Mouse (Mus musculus) left cerebral cortex, postnatal 4 days (tissue): ENCODE measurements around the gene Nsmce4a. TPM values are rescaled to one million over a fixed set of nuclear protein-coding genes. Genes with fewer than 3 reads are reported as not detected.
"Not testable (repeated sequence)": the region's sequence is repeated elsewhere in the genome, so short reads cannot be mapped to it uniquely, and the experiment has no call there.

Source experiments
- DNase-seq: peaks from one replicate; pipeline ENCODE4 v3.0.0-alpha.2; 2022
- intact Hi-C: fragments of 180-260 bp; cut with DNase I; formaldehyde crosslinking; loops from one replicate; pipeline ENCODE4 v1.15.1; 2025
- total RNA-seq, 2 experiments: library from RNA; stranded (reverse); gene quantifications; 2 replicates each; pipeline ENCODE4 v1.2.3; 2021

Gene Nsmce4a
- total RNA-seq, 2 experiments from 2014 or later, result 36.1 to 38.3 TPM

DNA sequence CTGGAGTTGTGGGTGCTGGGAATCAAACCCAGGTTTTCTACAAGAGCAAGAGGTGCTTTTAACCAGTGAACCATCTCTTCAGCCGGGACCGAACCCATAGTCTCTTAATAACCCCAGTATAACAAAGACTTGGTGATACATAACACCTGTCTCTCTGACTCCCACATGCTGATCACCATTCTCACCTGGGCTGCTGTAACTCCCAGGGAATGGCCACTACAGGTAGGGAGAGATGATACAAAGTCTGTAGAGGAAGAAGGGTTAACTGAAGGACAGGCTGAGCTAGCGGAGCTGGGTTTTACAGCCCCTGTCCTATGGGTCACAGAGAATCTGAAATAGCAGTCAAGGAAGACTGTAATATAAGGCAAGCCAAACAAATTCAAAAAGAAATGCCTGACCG lies 29.7 kb downstream of the Nsmce4a start:
- intact Hi-C loops, result no loop called here
- DNase-seq, result no peak

DNA sequence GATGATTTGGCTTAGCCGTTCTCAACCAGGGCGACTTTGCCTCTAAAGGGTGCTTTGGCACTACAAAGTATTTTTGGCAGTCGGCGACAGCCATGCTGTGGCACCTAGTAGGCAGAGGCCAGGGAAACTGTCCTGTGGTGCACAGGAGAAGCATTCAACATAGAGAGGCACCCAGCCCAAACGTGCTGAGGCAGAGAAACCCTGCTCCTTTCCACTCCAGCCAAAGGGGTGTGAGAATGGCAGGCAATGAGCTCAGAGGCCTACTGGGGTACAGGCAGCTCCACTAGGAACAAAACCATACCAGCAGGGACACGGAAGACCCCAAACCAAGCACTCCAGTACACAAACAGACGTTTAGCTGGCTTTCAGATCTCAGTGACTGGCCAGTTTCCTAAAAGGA lies 32.7 kb downstream of the Nsmce4a start:
- intact Hi-C loops, result no loop called here
- DNase-seq, result no peak

DNA sequence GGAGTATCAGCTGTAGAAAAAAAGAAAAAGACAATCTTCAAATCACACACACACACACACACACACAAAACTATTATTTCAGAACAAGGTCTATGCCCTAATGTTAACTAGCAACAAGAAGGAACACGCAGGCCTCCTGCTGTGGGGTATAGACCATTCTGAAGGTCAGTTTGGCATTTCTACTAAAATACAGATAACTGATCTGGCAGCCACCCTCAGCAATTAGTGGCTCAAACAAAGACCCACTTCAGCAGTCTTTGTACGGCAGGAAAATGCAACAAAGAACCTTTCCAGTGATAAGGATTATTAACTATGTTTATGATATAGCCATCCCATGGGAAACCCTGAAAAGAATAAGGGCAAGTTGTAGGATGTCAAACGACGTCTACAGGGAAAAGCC lies 35.9 kb downstream of the Nsmce4a start:
- intact Hi-C loops, result loop anchor here (10.0 kb wide), 1 partner anchor 228 kb away; no protein-coding TSS in a partner anchor
- DNase-seq, result no peak

GRCm38 (mm10) chr7:130535174-130535573 lies 37.7 kb downstream of the Nsmce4a start:
- no peak for DNase-seq
- intact Hi-C loops, result loop anchor here (10.0 kb wide), 1 partner anchor 230 kb away; no protein-coding TSS in a partner anchor

GRCm38 (mm10) chr7:130533316-130534260 lies 39.3 kb downstream of the Nsmce4a start:
- intact Hi-C loops, result loop anchor here (10.0 kb wide), 1 partner anchor 231 kb away; no protein-coding TSS in a partner anchor
- peak; percentile 90 for DNase-seq

- DNase-seq, result not testable (repeated sequence)
- intact Hi-C loops, result loop anchor here (10.0 kb wide), 1 partner anchor 234 kb away; no protein-coding TSS in a partner anchor
Observed at GRCm38 (mm10) chr7:130531138-130531537, 41.8 kb downstream of the Nsmce4a start.

- intact Hi-C loops, result no loop called here
Observed at GRCm38 (mm10) chr7:130527306-130527705, 45.6 kb downstream of the Nsmce4a start.

DNA sequence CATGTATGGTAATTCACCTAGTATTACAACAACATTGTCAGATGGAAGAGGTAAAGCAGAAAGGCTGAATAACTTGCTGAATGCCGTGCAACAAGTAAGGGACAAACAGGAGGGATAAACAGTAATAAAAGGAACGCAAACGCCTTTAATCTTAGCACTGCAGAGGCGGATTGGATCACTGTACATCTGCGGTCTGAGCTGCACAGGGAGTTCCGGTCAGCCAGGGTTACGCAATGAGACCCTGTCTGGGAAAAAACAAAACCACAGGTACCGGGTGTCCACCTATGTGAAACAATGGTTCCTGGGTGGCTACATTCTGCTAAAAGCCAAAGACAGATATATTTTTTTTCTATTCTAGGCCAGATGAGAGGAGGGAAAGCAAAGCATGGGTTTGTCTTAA lies 49.5 kb downstream of the Nsmce4a start:
- intact Hi-C loops, result no loop called here
- no peak for DNase-seq

More at GRCm38 (mm10) chr7:130527306-130527705, 45.6 kb downstream of the Nsmce4a start:
- no peak for DNase-seq

GRCm38 (mm10) chr7:130520812-130521422 lies 52.0 kb downstream of the Nsmce4a start:
- intact Hi-C loops, result no loop called here
- no peak for DNase-seq

- no peak for DNase-seq
- intact Hi-C loops, result no loop called here
Observed at GRCm38 (mm10) chr7:130520049-130520425, 52.9 kb downstream of the Nsmce4a start, which contains the start of gene Ate1. Ate1 (minus strand) TSS chr7:130520369.

DNA sequence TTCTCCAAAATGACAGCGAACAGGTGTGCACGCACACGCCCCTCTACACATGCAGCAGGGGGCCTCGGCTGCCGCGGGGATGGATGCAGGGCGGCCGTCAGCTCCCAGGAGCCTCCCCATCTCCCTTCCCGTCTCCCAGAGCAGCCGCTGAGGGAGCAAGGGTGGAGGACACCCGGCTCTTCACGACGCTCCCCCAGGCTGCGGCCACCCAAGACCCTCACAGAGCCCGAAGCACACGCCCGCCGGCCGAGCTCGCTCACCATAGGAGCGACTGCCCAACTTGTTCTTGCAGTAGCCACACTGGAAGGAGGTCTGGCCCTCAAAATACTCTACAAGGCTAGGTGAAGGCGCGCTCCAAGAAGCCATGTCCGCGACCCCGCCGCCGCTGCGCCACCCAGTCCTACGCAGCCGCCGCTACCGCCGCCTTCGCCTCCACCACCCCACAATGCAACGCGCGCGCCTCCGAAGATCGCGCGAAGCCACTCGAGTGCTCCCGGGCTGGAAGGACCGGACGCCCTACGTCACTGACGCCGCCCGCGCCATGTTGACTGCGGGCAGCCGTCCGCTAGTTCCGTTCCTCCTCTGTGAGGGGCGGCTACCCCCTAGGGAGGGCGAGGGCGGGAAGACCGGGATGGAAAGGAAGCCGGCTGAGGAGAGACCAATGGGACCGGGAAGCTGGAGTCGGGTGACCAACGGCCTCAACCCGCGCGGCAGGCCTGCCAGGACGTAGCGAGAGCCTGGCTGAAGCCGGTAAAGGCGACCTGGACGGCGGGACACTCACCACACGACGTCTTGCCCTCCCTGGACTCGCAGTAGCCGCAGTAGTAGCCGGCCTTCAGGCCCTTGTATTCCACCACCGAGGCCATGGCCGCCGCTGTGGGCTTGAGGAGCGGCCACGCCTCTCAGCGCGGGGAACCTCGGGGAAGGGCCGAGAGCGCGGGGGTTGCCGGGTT lies 53.5 kb downstream of the Nsmce4a start:
- intact Hi-C loops, result no loop called here
- peak; percentile 99 for DNase-seq

- intact Hi-C loops, result no loop called here
- DNase-seq, result no peak
Observed at GRCm38 (mm10) chr7:130518213-130519095, 54.5 kb downstream of the Nsmce4a start.

- intact Hi-C loops, result no loop called here
- DNase-seq, result no peak
Observed at GRCm38 (mm10) chr7:130510243-130510642, 62.7 kb downstream of the Nsmce4a start.

GRCm38 (mm10) chr7:130503006-130503405 lies 69.9 kb downstream of the Nsmce4a start:
- DNase-seq, result no peak
- intact Hi-C loops, result no loop called here

DNA sequence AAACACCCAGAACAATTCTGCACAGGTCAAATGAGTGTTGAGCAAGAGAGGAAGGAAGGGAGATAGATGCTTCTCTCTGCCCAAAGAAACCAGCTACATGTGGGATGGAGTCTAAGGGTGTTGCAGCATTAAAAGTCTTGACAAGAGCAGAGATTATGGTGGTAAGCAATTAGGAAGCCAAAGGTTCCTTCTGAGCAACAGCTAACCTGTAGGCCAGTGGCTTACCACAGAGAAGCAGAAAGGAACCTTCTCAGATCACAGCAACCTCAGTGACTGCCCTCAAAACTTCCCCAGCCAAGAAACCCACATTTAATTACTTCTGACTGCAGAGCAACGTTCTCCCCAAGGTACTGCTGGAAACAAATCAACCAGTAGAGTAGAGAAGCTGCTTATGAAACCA lies 71.4 kb downstream of the Nsmce4a start:
- intact Hi-C loops, result no loop called here
- no peak for DNase-seq

DNA sequence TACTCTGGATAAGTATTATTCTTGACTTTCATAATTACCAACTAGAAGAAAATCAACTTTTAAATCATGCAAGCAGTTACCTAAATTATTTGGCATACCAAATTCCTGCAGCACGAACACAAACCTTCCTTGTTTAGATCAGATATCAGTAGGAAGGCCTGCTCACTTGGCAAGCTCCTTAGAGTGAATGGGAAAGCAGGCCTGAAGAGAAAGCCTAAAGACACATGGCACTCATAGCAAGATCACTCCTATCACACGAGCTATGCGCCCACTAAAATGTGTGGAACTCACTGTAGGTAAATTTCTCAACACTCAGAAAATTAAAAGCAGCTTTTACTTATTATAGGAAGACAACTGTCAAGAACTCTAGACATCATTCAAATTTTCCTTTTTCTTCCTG lies 79.6 kb downstream of the Nsmce4a start:
- DNase-seq, result no peak
- intact Hi-C loops, result no loop called here

- no peak for DNase-seq
- intact Hi-C loops, result no loop called here
Observed at GRCm38 (mm10) chr7:130492026-130492425, 80.9 kb downstream of the Nsmce4a start.
